Mouse (Mus musculus): ENCODE measurements at regions not wholly inside any gene's neighbourhood (a gene's known extent, or its start where the extent isn't known, plus 50 kb on each side); places are given as distances from the start of the nearest gene placed in this dataset.
A peak's percentile ranks its signal among the peaks of the same experiment; 100 is the strongest.
"Not testable (repeated sequence)": the region's sequence is repeated elsewhere in the genome, so short reads cannot be mapped to it uniquely, and the experiment has no call there.

DNA sequence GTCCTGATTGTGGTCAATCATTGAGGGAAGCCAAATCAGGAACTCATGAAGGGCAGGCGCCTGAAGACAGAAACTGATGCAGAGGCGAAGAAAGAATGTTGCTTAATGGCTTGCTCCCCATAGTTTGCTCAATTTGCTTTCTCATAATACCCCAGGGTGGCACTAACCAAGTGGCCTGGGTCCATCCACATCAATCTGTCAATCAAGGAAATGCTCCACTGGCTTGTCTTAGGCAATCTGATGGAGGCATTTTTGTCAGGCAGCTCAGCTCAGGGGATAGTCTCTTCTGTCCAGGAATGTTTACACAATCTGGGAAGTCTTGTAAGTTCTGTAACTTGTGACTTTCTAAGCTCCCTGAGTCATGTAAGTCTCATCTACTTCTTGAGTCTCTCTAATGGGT is 50.0 kb upstream of the Klhl24 start:
- no peak for DNase-seq (ENCODE audit: low spot score)

DNA sequence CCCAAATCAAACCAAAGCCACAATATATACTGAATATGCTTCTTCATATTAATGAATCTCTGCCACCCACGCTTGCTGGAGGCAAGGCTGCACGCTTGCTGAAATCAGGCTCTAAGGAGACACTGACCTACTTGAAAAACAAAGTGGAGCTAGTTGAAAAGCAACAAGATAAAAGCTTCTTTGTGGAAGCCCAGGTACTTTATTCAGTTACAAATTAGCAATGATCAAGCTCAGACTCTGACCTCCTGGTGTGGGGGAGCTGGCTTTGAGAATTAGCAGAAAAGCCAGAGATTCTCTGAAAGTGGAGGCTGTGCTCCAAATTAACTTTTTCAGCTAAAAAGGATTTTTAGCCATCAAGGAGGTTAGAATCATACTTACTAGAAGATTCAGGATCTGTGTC is 52.3 kb upstream of the Klhl6 start:
- DNase-seq (ENCODE audit: low spot score), result not testable (repeated sequence)

DNA sequence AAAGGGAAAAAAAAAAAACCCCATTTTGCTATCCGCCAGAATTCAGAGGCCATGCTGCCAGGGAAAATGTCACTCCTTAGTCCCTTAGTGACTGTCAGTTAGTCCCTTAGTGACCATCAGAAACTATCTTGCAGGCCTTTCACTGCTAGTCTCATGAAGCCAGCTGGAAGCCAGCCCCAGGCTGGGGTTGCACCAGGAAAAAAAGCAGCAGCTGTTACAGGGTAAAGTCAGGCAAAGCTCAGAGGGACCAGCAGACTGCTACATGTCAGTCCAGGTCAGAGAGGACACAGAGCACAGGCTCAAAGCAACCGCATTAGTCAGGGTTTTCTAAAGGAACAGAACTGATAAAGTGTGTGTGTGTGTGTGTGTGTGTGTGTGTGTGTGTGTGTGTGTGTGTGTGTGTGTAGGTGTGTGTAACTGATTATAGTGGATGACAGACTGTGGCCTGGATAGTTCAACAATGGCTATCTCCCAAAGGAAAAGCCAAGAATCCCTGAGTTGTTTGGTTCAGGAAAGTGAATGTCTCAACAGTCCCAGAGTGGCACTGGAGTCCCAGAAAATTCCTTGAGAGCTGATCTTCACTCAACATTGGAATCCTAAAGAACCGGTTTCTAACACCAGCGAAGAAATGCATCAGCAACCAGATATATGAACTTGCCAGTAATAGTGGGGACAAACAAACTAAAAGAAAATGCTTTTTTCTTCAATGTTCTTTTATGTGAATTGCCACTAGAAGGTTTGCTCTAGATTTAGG is 49.7 kb upstream of the Klhl6 start:
- peak; percentile 92 for DNase-seq (ENCODE audit: low spot score)
